Mouse (Mus musculus) heart, embryonic 16.5 days (tissue): ENCODE measurements around the gene Vps37b. TPM values are rescaled to one million over a fixed set of nuclear protein-coding genes. Genes with fewer than 3 reads are reported as not detected.

Experiments
- ATAC-seq: fragments of 200-750 bp; cut with Nextera tagmentation; replicated peaks from 2 replicates; pipeline ENCODE4 v1.8.0; 2017; ENCODE audit warnings: moderate number of reproducible peaks; ENCODE audit not compliant: insufficient read depth, low FRiP score; ENCODE audit errors: extremely low read depth
- H3K27ac ChIP-seq: fragments of 300-500 bp; sonication (generic); 2 replicates; pipeline ENCODE4 v1.5.1; 2014; ENCODE audit warnings: mild to moderate bottlenecking, low read length, control low read depth, moderate library complexity
- H3K27me3 ChIP-seq: fragments of 300-500 bp; sonication (generic); 2 replicates; pipeline ENCODE4 v1.6.1; 2014; ENCODE audit warnings: low read length, mixed read lengths; ENCODE audit not compliant: control insufficient read depth, insufficient read depth
- H3K36me3 ChIP-seq: fragments of 300-500 bp; sonication (generic); 2 replicates; pipeline ENCODE4 v1.6.1; 2014; ENCODE audit not compliant: control insufficient read depth, insufficient read depth
- H3K4me1 ChIP-seq: fragments of 300-500 bp; sonication (generic); 2 replicates; pipeline ENCODE4 v1.6.1; 2014; ENCODE audit warnings: low read length, mixed read lengths; ENCODE audit not compliant: control insufficient read depth, insufficient read depth
- H3K4me2 ChIP-seq: fragments of 300-500 bp; sonication (generic); 2 replicates; pipeline ENCODE4 v1.6.1; 2014; ENCODE audit warnings: low read depth, mild to moderate bottlenecking, control low read depth, low read length
- H3K4me3 ChIP-seq: fragments of 300-500 bp; sonication (generic); 2 replicates; pipeline ENCODE4 v1.5.1; 2014; ENCODE audit warnings: mild to moderate bottlenecking, control low read depth, low read length
- H3K9ac ChIP-seq: fragments of 300-500 bp; sonication (generic); 2 replicates; pipeline ENCODE4 v1.6.1; 2014; ENCODE audit warnings: low read length, control low read depth
- H3K9me3 ChIP-seq: fragments of 300-500 bp; sonication (generic); replicated peaks from 2 replicates; pipeline ENCODE4 v1.6.1; 2016; ENCODE audit warnings: low read length; ENCODE audit not compliant: control insufficient read depth
- WGBS: fragments of 180-500 bp; shearing (Covaris S2); extraction: QIAGEN DNeasy Blood & Tissue Kit; methylation state at CpG from one replicate; pipeline ENCODE4 v1.1.7; 2014; 5-methylcytosine and 5-hydroxymethylcytosine counted together
- microRNA-seq: library from miRNA; unstranded; fragments of <30 nt; microRNA quantifications from one replicate; pipeline ENCODE4, GENCODE M21; 2017
- polyA plus RNA-seq: library from polyadenylated mRNA; unstranded; fragments of >200 nt; fragmentation: Nextera tagmentation; extraction: Ambion mirVana; gene quantifications from 2 replicates; pipeline ENCODE4 v1.2.1, GENCODE M21; 2015

Vps37b gene
- polyA plus RNA-seq, 1 experiment from 2014 or later: 61.4 TPM

DNA sequence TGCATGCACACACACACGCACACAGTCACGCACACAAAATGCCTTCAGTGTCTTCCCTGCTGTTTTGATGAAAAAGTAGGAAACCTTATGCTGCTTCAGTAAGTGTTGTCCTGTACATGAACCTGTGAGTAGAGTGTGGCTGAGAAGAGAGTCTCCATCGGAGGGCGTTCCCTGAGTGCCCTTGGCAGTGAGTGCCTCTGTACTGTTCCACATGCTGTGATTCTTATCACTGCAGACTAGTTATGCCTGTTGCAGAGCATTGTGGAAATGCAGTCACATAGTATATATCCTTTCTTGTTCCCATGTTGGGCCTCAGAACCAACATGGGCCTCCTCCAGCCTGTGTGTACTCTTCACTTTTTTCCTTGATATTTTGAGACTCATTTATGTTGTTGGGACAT lies 67.9 kb downstream of the Vps37b start:
- Histone ChIP-seq H3K4me1 (no peaks in the 10 kb centered on the region), H3K27me3 (no peaks in the 10 kb centered on the region), H3K4me2 (no peak overlapping the region), H3K9ac (no peak overlapping the region), H3K9me3 (no peaks in the 10 kb centered on the region), H3K4me3 (no peak overlapping the region), H3K27ac (no peak overlapping the region), H3K36me3 (no peaks in the 10 kb centered on the region)
- ATAC-seq: no peak
- WGBS: 74% methylated on average over 4 of the region's 4 CpGs

DNA sequence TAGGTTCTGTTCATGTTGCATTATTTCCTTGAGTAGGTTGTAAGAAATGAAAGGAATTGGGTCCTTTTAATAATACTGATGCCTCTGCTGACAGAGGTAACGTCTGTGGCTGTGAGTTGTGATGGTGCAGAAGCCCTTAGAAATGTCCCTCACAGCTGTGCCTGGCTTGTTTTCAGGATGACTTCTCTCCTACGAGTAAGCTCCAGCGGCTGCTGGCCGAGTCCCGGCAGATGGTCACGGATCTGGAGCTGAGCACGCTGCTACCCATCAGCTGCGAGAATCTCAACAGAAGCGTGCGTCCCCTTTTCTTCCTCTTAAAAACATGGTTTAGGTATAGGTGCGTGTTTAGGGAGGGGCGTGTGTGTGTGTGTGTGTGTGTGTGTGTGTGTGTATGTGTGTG lies 71.0 kb downstream of the Vps37b start:
- Histone ChIP-seq H3K27me3 (no peaks in the 10 kb centered on the region), H3K9ac (no peak overlapping the region), H3K4me2 (no peak overlapping the region), H3K4me1 (no peaks in the 10 kb centered on the region), H3K4me3 (no peak overlapping the region), H3K9me3 (no peaks in the 10 kb centered on the region), H3K36me3 (no peaks in the 10 kb centered on the region), H3K27ac (no peak overlapping the region)
- ATAC-seq: no peak
- 81% methylated on average over 12 of the region's 12 CpGs for whole genome bisulfite sequencing

DNA sequence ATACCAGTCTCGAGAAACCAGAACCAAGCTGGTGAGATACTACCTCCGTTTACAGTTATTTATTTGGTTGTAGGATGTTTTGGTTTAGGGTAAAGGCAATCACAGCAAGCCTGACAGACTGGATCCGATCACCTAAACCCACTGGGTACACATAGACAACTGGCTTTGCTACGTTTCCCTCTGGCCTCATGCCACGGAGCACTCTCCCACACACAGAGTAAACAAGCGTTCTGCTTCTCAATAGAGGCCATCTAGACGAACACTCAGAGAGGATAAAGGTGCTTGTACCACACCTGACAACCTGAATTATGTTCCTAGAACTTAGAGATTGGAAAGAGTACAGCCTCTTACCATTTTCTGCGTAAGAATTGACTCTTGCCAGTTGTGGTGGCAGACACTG lies 71.9 kb downstream of the Vps37b start:
- no peak for ATAC-seq
- H3K27ac ChIP-seq: no peak overlapping the region
- H3K27me3 ChIP-seq: no peaks in the 10 kb centered on the region
- no peaks in the 10 kb centered on the region for H3K9me3 ChIP-seq
- peaks cover 1% of the 10 kb centered on the region; the same call in 1 of the 2 replicates for H3K4me1 ChIP-seq
- no peaks in the 10 kb centered on the region for H3K36me3 ChIP-seq
- H3K4me2 ChIP-seq: no peak overlapping the region
- no peak overlapping the region for H3K9ac ChIP-seq
- H3K4me3 ChIP-seq: no peak overlapping the region
- 73% methylated on average over 8 of the region's 8 CpGs for WGBS

DNA sequence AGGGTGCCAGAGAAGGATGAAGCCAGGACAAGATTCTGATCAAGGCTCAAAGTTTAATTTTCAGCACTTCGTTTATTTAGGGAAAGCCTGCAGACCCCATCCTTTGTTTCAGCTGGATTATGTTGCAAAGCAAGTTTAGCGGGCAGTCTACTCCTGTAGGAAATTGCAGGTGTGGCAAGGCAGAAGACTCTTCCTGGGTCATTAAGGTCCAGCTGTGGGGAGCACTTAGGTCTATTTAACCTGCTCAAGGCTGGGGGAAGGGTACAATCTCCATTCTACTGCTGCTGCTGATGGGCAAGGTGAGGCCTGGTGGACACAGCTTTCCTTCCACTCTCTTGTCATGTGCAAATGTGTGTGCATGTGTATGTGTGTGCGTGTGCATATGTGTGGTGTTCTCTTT lies 73.1 kb downstream of the Vps37b start:
- Histone ChIP-seq H3K4me1 (peaks cover 7% of the 10 kb centered on the region; the same call in 1 of the 2 replicates), H3K27ac (no peak overlapping the region), H3K9me3 (no peaks in the 10 kb centered on the region), H3K4me2 (no peak overlapping the region), H3K27me3 (no peaks in the 10 kb centered on the region), H3K36me3 (no peaks in the 10 kb centered on the region), H3K4me3 (no peak overlapping the region), H3K9ac (no peak overlapping the region)
- ATAC-seq: no peak
- WGBS: 84% methylated on average over 3 of the region's 3 CpGs

DNA sequence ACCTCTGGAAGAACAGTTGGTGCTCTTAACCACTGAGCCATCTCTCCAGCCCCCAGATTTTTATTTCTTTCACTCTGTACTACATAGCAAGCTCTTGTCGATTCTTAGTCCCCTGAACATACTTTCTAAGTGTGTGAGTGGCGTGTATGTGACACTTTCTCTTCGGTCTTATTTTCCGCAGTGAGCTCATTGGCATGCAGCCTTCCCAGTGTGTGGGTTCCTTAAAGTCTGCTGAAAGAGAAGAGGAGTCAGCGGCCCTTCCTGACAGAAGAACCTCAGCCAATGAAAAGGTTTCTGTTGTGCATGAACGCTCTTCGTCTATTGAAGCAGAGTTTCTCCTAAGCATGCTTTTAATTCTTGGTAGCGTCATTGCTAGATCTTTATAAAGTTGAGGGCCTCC lies 74.9 kb downstream of the Vps37b start:
- H3K9me3 ChIP-seq: no peaks in the 10 kb centered on the region
- WGBS: 91% methylated on average over 8 of the region's 8 CpGs
- no peak for ATAC-seq
- no peak overlapping the region for H3K4me2 ChIP-seq
- no peaks in the 10 kb centered on the region for H3K27me3 ChIP-seq
- H3K27ac ChIP-seq: no peak overlapping the region
- H3K4me3 ChIP-seq: no peak overlapping the region
- no peaks in the 10 kb centered on the region for H3K36me3 ChIP-seq
- peaks cover 9% of the 10 kb centered on the region; the same call in 1 of the 2 replicates for H3K4me1 ChIP-seq
- no peak overlapping the region for H3K9ac ChIP-seq

Small RNAs within 50 kb of the gene (microRNA-seq; reads per million reads assigned to microRNA genes)
- gene Mir7032: 0.59 reads per million

Other genes starting within 250 kb of the Vps37b start
- 0.15 TPM in 1 of 2 replicates, not detected in the other for gene Hcar2, start 166.8 kb downstream of the Vps37b start, polyA plus RNA-seq
- 0.41 and 0.45 TPM in 2 replicates for gene Hcar1, start 152.2 kb downstream of the Vps37b start, polyA plus RNA-seq
- 79.0 and 96.2 TPM in 2 replicates for gene Denr, start 125.1 kb downstream of the Vps37b start, polyA plus RNA-seq
- 1.8 and 2.9 TPM in 2 replicates for gene Gm43518, start 104.9 kb downstream of the Vps37b start, polyA plus RNA-seq
- 4.4 and 6.3 TPM in 2 replicates for gene Ccdc62, start 101.6 kb downstream of the Vps37b start, polyA plus RNA-seq
- 11.2 and 11.7 TPM in 2 replicates for gene Hip1r, start 58.6 kb downstream of the Vps37b start, polyA plus RNA-seq
- gene Abcb9, start 63.5 kb upstream of the Vps37b start, polyA plus RNA-seq: 3.8 and 7.2 TPM in 2 replicates
- gene Ogfod2, start 80.0 kb upstream of the Vps37b start, polyA plus RNA-seq: 21.3 and 24.2 TPM in 2 replicates
- gene Arl6ip4, start 83.8 kb upstream of the Vps37b start, polyA plus RNA-seq: 72.6 and 78.1 TPM in 2 replicates
- 6.9 and 7.3 TPM in 2 replicates for gene Pitpnm2, start 217.5 kb upstream of the Vps37b start, polyA plus RNA-seq